Mouse (Mus musculus) brain, embryonic 18.5 days (tissue): ENCODE data around the gene Slc25a5.

Experiments
- DNase-seq: peaks from one replicate; pipeline ENCODE4 v3.0.0-alpha.2; 2012; ENCODE audit warnings: low read depth, low spot score

Gene Slc25a5

GRCm38 (mm10) chrX:36833397-36834084 is 38.1 kb downstream of the Slc25a5 start:
- DNase-seq = peak; percentile 24

DNA sequence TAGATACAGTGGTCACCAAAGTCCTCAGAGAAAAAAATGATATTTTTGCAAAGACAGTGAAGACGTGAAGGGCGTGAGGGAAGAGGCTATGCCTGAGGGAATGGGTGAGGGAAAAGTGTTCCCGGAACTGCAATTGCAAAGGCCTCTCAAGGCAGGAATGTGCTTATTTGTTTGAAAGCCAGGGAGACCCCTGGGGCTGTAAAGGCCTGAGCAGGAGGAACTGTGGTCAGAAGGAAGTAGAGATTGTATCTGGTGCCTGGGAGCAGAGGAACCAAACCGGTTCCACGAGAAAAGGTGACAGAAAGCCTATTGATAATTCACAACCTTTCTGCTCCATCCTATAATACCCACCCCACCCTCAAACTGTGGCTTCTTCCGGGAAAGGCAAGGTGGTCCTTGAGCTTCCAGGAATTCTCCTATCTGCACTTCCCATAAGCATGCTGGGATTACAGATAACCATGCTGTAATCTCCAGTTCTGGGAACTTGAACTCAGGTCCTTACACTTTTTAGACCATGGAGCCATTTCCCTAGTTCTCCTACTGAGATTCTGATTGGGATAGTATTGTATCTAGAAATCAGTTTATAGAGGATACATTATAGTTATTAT is 41.7 kb downstream of the Slc25a5 start:
- no peak for DNase-seq

DNA sequence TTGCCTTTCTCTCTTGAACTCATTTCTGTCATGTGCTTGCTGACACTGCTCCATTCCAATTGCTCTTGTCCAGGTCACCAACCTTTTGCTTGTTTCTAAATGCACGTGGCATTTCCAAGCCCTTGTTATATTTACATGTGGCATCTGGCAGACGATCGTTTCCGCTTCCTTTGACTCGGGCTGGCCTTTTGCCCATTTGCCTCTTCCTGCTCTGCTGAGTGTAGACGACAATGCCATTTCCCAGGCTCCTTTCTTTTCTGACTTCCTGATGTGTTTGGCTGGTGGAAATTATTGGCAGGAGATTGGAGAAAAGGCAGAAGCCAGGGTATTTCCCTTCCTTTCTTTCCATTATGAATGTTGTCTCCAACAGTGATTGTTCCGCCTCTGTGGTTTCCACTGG is 43.9 kb downstream of the Slc25a5 start:
- no peak for DNase-seq

- DNase-seq = no peak
Measured at GRCm38 (mm10) chrX:36841698-36842097, 46.2 kb downstream of the Slc25a5 start.

DNA sequence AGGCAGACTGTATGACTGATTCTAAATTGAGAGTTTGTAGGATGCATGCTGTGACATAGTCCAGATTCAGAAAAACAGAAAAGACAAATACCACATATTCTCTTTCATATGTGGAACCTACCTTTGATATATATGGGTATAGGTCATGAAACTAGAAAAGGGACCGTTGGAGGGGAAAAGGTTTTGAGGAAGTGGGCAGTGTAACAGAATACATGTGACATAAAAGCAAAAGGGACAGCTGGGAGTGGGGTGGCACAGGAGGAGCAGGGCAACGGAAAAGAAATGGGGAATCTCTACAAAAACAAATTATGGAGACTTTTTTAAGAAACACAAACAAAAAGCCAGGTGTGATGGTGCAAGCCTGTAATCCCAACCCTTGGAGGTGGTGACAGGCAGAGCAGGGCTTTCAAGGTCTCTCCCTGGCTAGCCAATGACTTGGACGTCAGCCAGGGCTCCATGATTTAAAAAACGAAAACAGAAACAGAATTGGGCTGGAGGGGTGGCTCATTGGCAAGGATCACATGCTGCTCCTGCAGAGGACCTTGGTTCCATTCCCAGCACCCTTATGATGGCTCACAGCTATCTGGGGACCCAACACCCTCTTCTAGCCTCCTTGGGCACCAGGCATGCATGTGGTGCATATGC is 48.0 kb downstream of the Slc25a5 start:
- DNase-seq = no peak

GRCm38 (mm10) chrX:36847152-36847551 is 51.7 kb downstream of the Slc25a5 start:
- no peak for DNase-seq
